Mouse (Mus musculus) myocyte (in vitro differentiated cells): ENCODE measurements around the gene Pnpla2. TPM values are rescaled to one million over a fixed set of nuclear protein-coding genes. Genes with fewer than 3 reads are reported as not detected.

Experiments
- H3K27me3 ChIP-seq: one replicate; pipeline ENCODE4 v1.6.1; 2011; ENCODE audit not compliant: control insufficient read depth, insufficient read depth, insufficient read length
- H3K36me3 ChIP-seq: one replicate; pipeline ENCODE4 v1.6.1; 2011; ENCODE audit not compliant: control insufficient read depth, insufficient read depth
- H3K4me2 ChIP-seq: one replicate; pipeline ENCODE4 v1.6.1; 2011; ENCODE audit warnings: low read depth, control low read depth
- H3K4me3 ChIP-seq: one replicate; pipeline ENCODE4 v1.5.1; 2011; ENCODE audit warnings: mild to moderate bottlenecking, control low read depth, moderate library complexity
- H3K79me2 ChIP-seq: one replicate; pipeline ENCODE4 v1.6.1; 2011; ENCODE audit not compliant: control insufficient read depth, insufficient read depth
- H3ac ChIP-seq: one replicate; pipeline ENCODE4 v1.6.1; 2011; ENCODE audit not compliant: control insufficient read depth, insufficient read length
- CEBPB ChIP-seq: IDR thresholded peaks from 2 replicates; pipeline ENCODE4 v1.6.1; 2011; ENCODE audit warnings: mild to moderate bottlenecking, moderate library complexity; ENCODE audit not compliant: poor library complexity, insufficient read depth, severe bottlenecking
- E2F4 ChIP-seq: IDR thresholded peaks from one replicate; pipeline ENCODE4 v1.6.1; 2011; ENCODE audit warnings: mild to moderate bottlenecking, control low read depth, moderate library complexity; ENCODE audit not compliant: insufficient read depth
- MAX ChIP-seq: IDR thresholded peaks from one replicate; pipeline ENCODE4 v1.6.1; 2011; ENCODE audit warnings: low read depth, mild to moderate bottlenecking, control low read depth
- MYOD1 ChIP-seq, 3 experiments: IDR thresholded peaks; one replicate each; pipeline ENCODE4 v1.6.1; 2011; ENCODE audit warnings: control low read depth in 2 of 3, low read depth in 2 of 3, mild to moderate bottlenecking in 2 of 3, moderate library complexity in 1 of 3; ENCODE audit not compliant: insufficient read length in 2 of 3, control insufficient read depth in 1 of 3
- MYOG ChIP-seq, 3 experiments: IDR thresholded peaks; one replicate each; pipeline ENCODE4 v1.6.1; 2011; ENCODE audit warnings: control low read depth in 2 of 3, low read depth in 2 of 3, mild to moderate bottlenecking in 2 of 3; ENCODE audit not compliant: insufficient read length in 2 of 3, control insufficient read depth in 1 of 3, insufficient read depth in 1 of 3
- POLR2A ChIP-seq: IDR thresholded peaks from one replicate; pipeline ENCODE4 v1.6.1; 2011; ENCODE audit warnings: low read depth, mild to moderate bottlenecking, control low read depth, moderate library complexity; ENCODE audit not compliant: insufficient read length
- POLR2AphosphoS2 ChIP-seq: IDR thresholded peaks from one replicate; pipeline ENCODE4 v1.6.1; 2011; ENCODE audit warnings: low read depth, control low read depth; ENCODE audit not compliant: insufficient read length
- REST ChIP-seq: IDR thresholded peaks from one replicate; pipeline ENCODE4 v1.6.1; 2011; ENCODE audit warnings: mild to moderate bottlenecking, control low read depth, moderate library complexity; ENCODE audit not compliant: insufficient read depth, insufficient read length
- SRF ChIP-seq: IDR thresholded peaks from one replicate; pipeline ENCODE4 v1.6.1; 2011; ENCODE audit warnings: low read depth; ENCODE audit not compliant: control insufficient read depth, insufficient read length
- TCF12 ChIP-seq: IDR thresholded peaks from one replicate; pipeline ENCODE4 v1.6.1; 2011; ENCODE audit warnings: mild to moderate bottlenecking, control low read depth; ENCODE audit not compliant: poor library complexity, insufficient read depth, severe bottlenecking
- TCF3 ChIP-seq: IDR thresholded peaks from one replicate; pipeline ENCODE4 v1.6.1; 2011; ENCODE audit warnings: low read depth, control low read depth; ENCODE audit not compliant: insufficient read length
- USF1 ChIP-seq: IDR thresholded peaks from one replicate; pipeline ENCODE4 v1.6.1; 2011; ENCODE audit warnings: low read depth, mild to moderate bottlenecking, control low read depth, moderate library complexity
- polyA plus RNA-seq: library from polyadenylated mRNA; unstranded; fragments of >200 nt; fragmentation: generic; extraction: Trizol; gene quantifications from one replicate; pipeline ENCODE4 v1.2.1, GENCODE M21; 2012; ENCODE audit warnings: missing spikeins

The Pnpla2 gene
- polyA plus RNA-seq, 1 experiment = 50.5 TPM

DNA sequence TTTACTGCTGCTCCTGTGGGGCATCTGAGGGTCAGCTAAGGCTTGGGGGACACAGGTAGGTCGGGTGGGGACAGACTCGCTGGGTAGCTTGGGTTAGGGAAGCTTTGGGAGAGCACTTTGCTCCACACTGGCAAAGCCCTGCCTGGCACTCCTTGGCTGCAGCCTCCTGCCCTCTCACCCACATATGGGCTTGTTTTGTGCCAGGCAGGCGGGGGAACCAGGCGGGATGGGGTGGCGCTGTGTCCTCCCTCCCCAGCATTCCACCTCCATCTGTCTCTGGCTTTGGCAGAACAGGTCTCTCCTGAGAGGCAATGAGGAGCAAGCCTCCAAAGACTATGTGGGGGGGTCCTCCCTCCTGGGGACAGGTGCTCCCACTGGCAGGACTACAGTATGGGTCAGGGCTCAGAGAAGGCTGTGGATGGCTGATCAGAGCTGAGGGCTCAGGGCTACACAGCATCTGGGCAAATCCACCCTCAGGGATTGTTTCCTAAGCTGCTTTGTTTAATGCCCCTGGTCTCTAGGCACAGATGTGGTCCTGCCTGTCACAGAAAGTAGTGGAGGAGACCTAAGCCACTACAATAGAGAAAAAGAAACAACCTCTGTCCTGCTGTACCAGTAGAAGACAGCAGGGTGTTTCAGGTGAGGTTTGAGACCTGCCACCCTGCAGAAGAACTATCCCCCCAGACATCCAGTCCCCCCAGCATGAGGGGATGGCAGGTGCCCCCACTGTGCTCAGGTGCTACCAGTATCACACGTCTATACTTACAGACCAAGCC lies 22.1 kb upstream of the Pnpla2 start:
- no peak overlapping the region for H3K4me2 ChIP-seq

DNA sequence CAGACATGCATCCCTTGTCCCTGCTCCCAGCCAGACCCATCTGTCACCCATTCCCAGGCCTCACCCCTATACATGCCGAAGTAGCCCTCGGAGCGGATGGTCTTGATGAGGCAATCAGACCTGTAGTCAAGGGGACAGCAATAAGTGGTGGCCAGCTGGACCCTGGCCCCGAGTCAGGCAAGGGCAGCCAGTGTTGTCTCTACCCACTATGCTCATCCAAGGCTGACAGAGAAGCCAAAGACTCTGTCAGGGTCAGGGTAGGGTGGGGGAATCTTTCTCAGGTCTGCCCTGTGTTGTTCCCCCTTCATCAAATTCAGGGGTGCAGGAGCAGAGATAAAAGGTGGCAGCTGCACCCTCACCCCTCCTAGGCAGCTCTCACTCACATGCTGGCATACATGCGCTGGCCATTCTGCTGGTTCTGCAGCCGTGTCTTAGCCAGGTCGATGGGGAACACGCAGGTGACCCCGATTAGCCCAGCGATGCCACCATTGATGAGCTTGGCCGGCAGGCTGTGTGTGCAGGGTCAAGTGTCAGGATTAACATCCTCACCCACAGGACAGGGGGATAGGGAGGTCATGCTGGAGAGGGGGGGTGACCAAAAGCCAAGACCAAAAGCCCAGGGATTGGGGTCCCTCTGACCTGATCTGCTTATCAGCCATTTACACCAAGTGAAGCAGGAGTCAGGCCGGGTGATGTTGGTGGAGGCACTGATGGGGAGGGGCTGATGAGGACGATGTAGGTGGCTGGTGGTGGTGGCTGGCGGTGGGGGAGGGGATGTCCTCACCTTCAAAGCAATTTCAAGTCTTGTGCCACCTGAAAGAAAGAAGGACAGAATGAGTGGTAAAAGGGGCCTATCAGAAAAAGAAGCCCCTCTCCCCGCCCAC lies 21.2 kb upstream of the Pnpla2 start:
- Histone ChIP-seq H3K4me2 (peak overlapping the region; percentile 88), H3K4me3 (peak overlapping the region; percentile 60), H3K79me2 (peaks cover 12% of the 10 kb centered on the region), H3ac (no peak overlapping the region), H3K27me3 (no peaks in the 10 kb centered on the region), H3K36me3 (no peaks in the 10 kb centered on the region)
- TF ChIP-seq MYOG (IDR thresholded peaks at IDR 0.05; ENCODE audit: control insufficient read depth in 1 of 3, insufficient read depth in 1 of 3, insufficient read length in 2 of 3, low read depth in 2 of 3) (no peak), TCF3 (no peak), SRF (no peak), MAX (no peak), USF1 (no peak), MYOD1 (IDR thresholded peaks at IDR 0.05; ENCODE audit: control insufficient read depth in 1 of 3, insufficient read length in 2 of 3, low read depth in 2 of 3) (no peak), E2F4 (no peak), POLR2AphosphoS2 (no peak), TCF12 (no peak)

More for the DNA sequence above, 22.1 kb upstream of the Pnpla2 start:
- H3K4me3 ChIP-seq = no peak overlapping the region
- H3ac ChIP-seq = no peak overlapping the region
- TF ChIP-seq POLR2AphosphoS2 (no peak), MYOG (IDR thresholded peaks at IDR 0.05; ENCODE audit: control insufficient read depth in 1 of 3, insufficient read depth in 1 of 3, insufficient read length in 2 of 3, low read depth in 2 of 3) (no peak), CEBPB (no peak), SRF (no peak), TCF3 (no peak), REST (no peak), E2F4 (no peak), POLR2A (no peak)
- H3K79me2 ChIP-seq = peaks cover 12% of the 10 kb centered on the region
- no peaks in the 10 kb centered on the region for H3K27me3 ChIP-seq
- H3K36me3 ChIP-seq = no peaks in the 10 kb centered on the region

GRCm38 (mm10) chr7:141434464-141434863 lies 20.5 kb upstream of the Pnpla2 start:
- Histone ChIP-seq H3K36me3 (no peaks in the 10 kb centered on the region), H3K27me3 (no peaks in the 10 kb centered on the region), H3ac (no peak overlapping the region), H3K4me2 (peak overlapping the region; percentile 88), H3K79me2 (peaks cover 12% of the 10 kb centered on the region), H3K4me3 (peak overlapping the region; percentile 60)
- TF ChIP-seq POLR2AphosphoS2 (no peak), MYOD1 (IDR thresholded peaks at IDR 0.05; ENCODE audit: control insufficient read depth in 1 of 3, insufficient read length in 2 of 3, low read depth in 2 of 3) (no peak), REST (no peak), E2F4 (no peak), SRF (no peak), POLR2A (no peak), CEBPB (no peak)

GRCm38 (mm10) chr7:141435129-141435855 lies 19.7 kb upstream of the Pnpla2 start:
- Histone ChIP-seq H3ac (no peak overlapping the region), H3K36me3 (no peaks in the 10 kb centered on the region), H3K4me2 (peak overlapping the region; percentile 88), H3K27me3 (no peaks in the 10 kb centered on the region), H3K4me3 (peak overlapping the region; percentile 60), H3K79me2 (peaks cover 12% of the 10 kb centered on the region)
- no peak for TF ChIP-seq USF1
- TF ChIP-seq POLR2A = peak; percentile 70
- no peak for TF ChIP-seq SRF
- TF ChIP-seq MAX = no peak
- no peak for TF ChIP-seq REST
- no peak for TF ChIP-seq E2F4
- no peak for TF ChIP-seq TCF12
- TF ChIP-seq TCF3 = no peak
- TF ChIP-seq POLR2AphosphoS2 = peak; percentile 34
- TF ChIP-seq MYOG (IDR thresholded peaks at IDR 0.05; ENCODE audit: control insufficient read depth in 1 of 3, insufficient read depth in 1 of 3, insufficient read length in 2 of 3, low read depth in 2 of 3) = no peak
- TF ChIP-seq MYOD1 (IDR thresholded peaks at IDR 0.05; ENCODE audit: control insufficient read depth in 1 of 3, insufficient read length in 2 of 3, low read depth in 2 of 3) = peak in 1 of 3 experiments; percentile 7
- TF ChIP-seq CEBPB = no peak
